Mouse (Mus musculus) C2C12 (cell line): ENCODE measurements around the gene Flnc.

ENCODE experiments used
- CEBPB ChIP-seq: IDR thresholded peaks from one replicate; pipeline ENCODE4 v1.6.1; 2011; ENCODE audit warnings: low read depth, mild to moderate bottlenecking, control low read depth, moderate library complexity
- CTCF ChIP-seq: IDR thresholded peaks from one replicate; pipeline ENCODE4 v1.5.1; 2011; ENCODE audit not compliant: control insufficient read depth, insufficient read depth, insufficient read length
- MAX ChIP-seq: IDR thresholded peaks from one replicate; pipeline ENCODE4 v1.6.1; 2011; ENCODE audit warnings: mild to moderate bottlenecking, control low read depth
- MYOD1 ChIP-seq: IDR thresholded peaks from one replicate; pipeline ENCODE4 v1.6.1; 2011; ENCODE audit warnings: low read depth; ENCODE audit not compliant: control insufficient read depth, insufficient read length
- USF1 ChIP-seq: IDR thresholded peaks from one replicate; pipeline ENCODE4 v1.6.1; 2011; ENCODE audit warnings: low read depth, mild to moderate bottlenecking, control low read depth, moderate library complexity

DNA sequence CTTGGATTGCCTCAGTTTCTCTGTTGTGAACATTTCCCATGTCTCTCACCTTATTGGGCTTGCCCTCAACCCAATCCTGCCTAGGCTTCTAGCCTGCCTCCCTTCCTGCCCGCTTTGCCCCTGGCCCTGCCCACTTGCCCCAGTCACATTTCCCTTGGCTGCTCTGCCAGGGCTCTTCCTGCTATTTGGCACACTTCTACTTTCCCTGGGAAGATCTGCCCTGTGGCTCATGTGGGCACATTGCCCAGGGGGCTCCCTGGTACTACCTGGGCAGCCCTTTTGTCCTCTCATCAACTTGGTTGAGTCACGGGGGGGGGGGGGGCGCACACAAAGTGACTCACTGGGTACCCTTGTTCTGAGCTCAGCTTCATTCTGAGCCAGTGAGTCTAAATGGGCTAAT lies 900 bp upstream of the Flnc start:
- no peak for TF ChIP-seq CTCF
- no peak for TF ChIP-seq CEBPB
- no peak for TF ChIP-seq MAX
- TF ChIP-seq MYOD1 = no peak
- TF ChIP-seq USF1 = no peak
